ENCODE assay signal across 8 mouse cellular contexts in the genomic region with DNA sequence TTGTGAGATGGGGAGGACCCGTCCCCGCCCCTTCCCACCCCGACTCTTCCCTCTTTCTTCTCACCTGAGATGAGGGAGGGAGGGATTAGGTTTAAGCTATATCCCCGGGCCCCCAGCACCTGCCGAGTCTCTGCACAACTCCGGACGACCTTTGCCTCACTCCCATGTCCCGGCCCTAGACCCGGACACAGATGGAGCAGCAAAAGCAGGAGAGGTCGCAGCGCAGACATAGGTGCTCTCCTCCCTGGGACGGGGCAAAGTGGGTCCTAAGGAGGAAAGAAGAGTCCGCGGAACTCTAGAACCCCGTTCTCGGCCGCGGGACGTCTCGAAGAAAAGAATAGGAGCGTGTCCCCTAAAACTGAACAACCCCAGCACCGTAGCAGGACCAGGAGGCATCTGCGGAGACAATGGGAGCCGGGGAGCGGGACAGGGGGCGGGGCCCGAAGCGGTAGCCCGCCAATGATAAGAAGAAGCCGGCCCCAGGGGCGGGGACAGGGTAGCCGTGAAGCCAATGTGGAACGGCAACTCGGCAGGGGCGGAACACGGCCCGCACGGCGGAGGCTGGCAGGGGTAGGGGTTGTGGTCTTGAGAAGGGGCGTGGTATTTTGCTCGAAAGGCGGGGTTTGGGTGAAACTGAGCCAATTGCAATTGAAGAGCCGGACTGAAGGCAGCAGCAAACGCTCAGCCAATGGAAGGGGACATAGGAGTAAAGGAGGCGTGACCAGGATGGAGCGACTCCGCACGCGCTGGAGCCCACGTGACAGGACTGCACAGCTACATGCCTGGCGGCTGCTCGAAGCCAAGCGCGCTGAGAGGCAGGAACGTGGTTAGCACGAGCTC. TPM values are rescaled to one million over a fixed set of nuclear protein-coding genes. Genes with fewer than 3 reads are reported as not detected.
DNase-seq lines count a peak whose midpoint lies in the region; ATAC-seq and TF ChIP-seq lines count a peak whose summit lies in the region.

A gene (minus strand): TSS at position 374 of the 840 bp plus-strand sequence.
A gene (minus strand): TSS at position 421 of the 840 bp plus-strand sequence.
A gene (plus strand): TSS at position 656 of the 840 bp plus-strand sequence.

- H3K4me2 ChIP-seq in forebrain, embryonic 12.5 days, result peak within 1 kb of the TSS; percentile 75
- peak within 1 kb of the TSS; percentile 95 for H3K4me2 ChIP-seq in heart, embryonic 16.5 days (ENCODE audit: low read depth, low read length)
- peak within 1 kb of the TSS; percentile 72 for H3K4me2 ChIP-seq in liver, embryonic 16.5 days (ENCODE audit: low read depth, low read length)
- H3K4me2 ChIP-seq in neural tube, embryonic 11.5 days (ENCODE audit: low read depth), result peak within 1 kb of the TSS; percentile 54
- H3K4me2 ChIP-seq in stomach, embryonic 15.5 days, result peak within 1 kb of the TSS; percentile 88

- H3K9ac ChIP-seq in forebrain, embryonic 12.5 days, result peak within 1 kb of the TSS; percentile 90
- H3K9ac ChIP-seq in heart, embryonic 16.5 days (ENCODE audit: low read length), result peak within 1 kb of the TSS; percentile 75
- peak within 1 kb of the TSS; percentile 49 for H3K9ac ChIP-seq in liver, embryonic 16.5 days (ENCODE audit: low read depth, low read length)
- H3K9ac ChIP-seq in neural tube, embryonic 11.5 days (ENCODE audit: low read length), result peak within 1 kb of the TSS; percentile 77
- peak within 1 kb of the TSS; percentile 50 for H3K9ac ChIP-seq in stomach, embryonic 15.5 days

- no peaks in the 10 kb centered on the region for H3K9me3 ChIP-seq in E14TG2a.4 (ENCODE audit: low read length)
- H3K9me3 ChIP-seq in forebrain, embryonic 12.5 days, result no peaks in the 10 kb centered on the region
- peaks cover 10% of the 10 kb centered on the region for H3K9me3 ChIP-seq in heart, embryonic 16.5 days (replicated peaks; ENCODE audit: control insufficient read depth, low read length)
- H3K9me3 ChIP-seq in liver, embryonic 16.5 days (replicated peaks; ENCODE audit: control insufficient read depth, low read length), result peaks cover 3% of the 10 kb centered on the region; the same call in 1 of the 2 replicates
- no peaks in the 10 kb centered on the region for H3K9me3 ChIP-seq in neural tube, embryonic 11.5 days (ENCODE audit: control insufficient read depth, low read length)
- no peaks in the 10 kb centered on the region for H3K9me3 ChIP-seq in stomach, embryonic 15.5 days

- under 1% methylated on average over 56 of the region's 56 CpGs for WGBS in forebrain, embryonic 12.5 days
- 1% methylated on average over 56 of the region's 56 CpGs for WGBS in heart, embryonic 16.5 days
- under 1% methylated on average over 56 of the region's 56 CpGs for WGBS in liver, embryonic 16.5 days (ENCODE audit: insufficient replicate concordance)
- WGBS in neural tube, embryonic 11.5 days, result under 1% methylated on average over 52 of the region's 56 CpGs
- WGBS in stomach, embryonic 15.5 days, result under 1% methylated on average over 56 of the region's 56 CpGs

- peaks cover 37% of the 10 kb centered on the region for H3K27me3 ChIP-seq in E14TG2a.4 (ENCODE audit: insufficient read depth, low read length)
- H3K27me3 ChIP-seq in forebrain, embryonic 12.5 days, result peaks cover 11% of the 10 kb centered on the region; the same call in 1 of the 2 replicates
- no peaks in the 10 kb centered on the region; the same call in 1 of the 2 replicates for H3K27me3 ChIP-seq in heart, embryonic 16.5 days (ENCODE audit: control insufficient read depth, insufficient read depth, low read length)
- peaks cover 8% of the 10 kb centered on the region for H3K27me3 ChIP-seq in liver, embryonic 16.5 days (ENCODE audit: control insufficient read depth, insufficient read depth, low read depth, low read length)
- no peaks in the 10 kb centered on the region for H3K27me3 ChIP-seq in neural tube, embryonic 11.5 days (ENCODE audit: control insufficient read depth, insufficient read depth, low read length)
- no peaks in the 10 kb centered on the region for H3K27me3 ChIP-seq in stomach, embryonic 15.5 days (replicated peaks)

- peak; percentile 86 for DNase-seq in c-Kit-positive CD71-positive TER-119-positive erythroid progenitor cells, embryonic 14.5 days (ENCODE audit: low spot score)
- DNase-seq in kidney, postnatal 14 days, result peak; percentile 91
- DNase-seq in neural tube, embryonic 11.5 days (ENCODE audit: low spot score), result peak; percentile 99

- peak within 1 kb of the TSS; percentile 88 for H3K4me3 ChIP-seq in E14TG2a.4 (replicated peaks; ENCODE audit: low read length)
- peak within 1 kb of the TSS; percentile 74 for H3K4me3 ChIP-seq in forebrain, embryonic 12.5 days (replicated peaks)
- peak within 1 kb of the TSS; percentile 65 for H3K4me3 ChIP-seq in heart, embryonic 16.5 days (ENCODE audit: low read length)
- H3K4me3 ChIP-seq in liver, embryonic 16.5 days (ENCODE audit: low read depth, low read length), result peak within 1 kb of the TSS; percentile 57
- H3K4me3 ChIP-seq in neural tube, embryonic 11.5 days (ENCODE audit: low read depth, low read length), result peak within 1 kb of the TSS; percentile 67
- H3K4me3 ChIP-seq in stomach, embryonic 15.5 days (replicated peaks), result peak within 1 kb of the TSS; percentile 69

- peaks cover 53% of the 10 kb centered on the region for H3K4me1 ChIP-seq in E14TG2a.4 (replicated peaks; ENCODE audit: low read depth, low read length)
- peaks cover 43% of the 10 kb centered on the region for H3K4me1 ChIP-seq in forebrain, embryonic 12.5 days
- H3K4me1 ChIP-seq in heart, embryonic 16.5 days (ENCODE audit: control insufficient read depth, insufficient read depth, low read length), result peaks cover 7% of the 10 kb centered on the region
- H3K4me1 ChIP-seq in liver, embryonic 16.5 days (ENCODE audit: control insufficient read depth, low read depth, low read length), result peaks cover 9% of the 10 kb centered on the region
- H3K4me1 ChIP-seq in neural tube, embryonic 11.5 days (ENCODE audit: control insufficient read depth, insufficient read depth, low read length), result peaks cover 35% of the 10 kb centered on the region
- peaks cover 19% of the 10 kb centered on the region for H3K4me1 ChIP-seq in stomach, embryonic 15.5 days

- peaks cover 60% of the 10 kb centered on the region for H3K36me3 ChIP-seq in E14TG2a.4 (ENCODE audit: insufficient read depth, low read length)
- H3K36me3 ChIP-seq in forebrain, embryonic 12.5 days (replicated peaks), result peaks cover 33% of the 10 kb centered on the region
- no peaks in the 10 kb centered on the region for H3K36me3 ChIP-seq in heart, embryonic 16.5 days (ENCODE audit: control insufficient read depth, insufficient read depth)
- no peaks in the 10 kb centered on the region for H3K36me3 ChIP-seq in liver, embryonic 16.5 days (ENCODE audit: control insufficient read depth, insufficient read depth)
- H3K36me3 ChIP-seq in neural tube, embryonic 11.5 days (ENCODE audit: control insufficient read depth, insufficient read depth, low read length), result peaks cover 4% of the 10 kb centered on the region
- H3K36me3 ChIP-seq in stomach, embryonic 15.5 days, result no peaks in the 10 kb centered on the region; the same call in 1 of the 2 replicates

- ATAC-seq in forebrain, embryonic 12.5 days (ENCODE audit: low FRiP score), result peak; percentile 99
- peak; percentile 98 for ATAC-seq in heart, embryonic 16.5 days (replicated peaks; ENCODE audit: extremely low read depth, insufficient read depth, low FRiP score)
- ATAC-seq in liver, embryonic 16.5 days (ENCODE audit: low read depth), result peak; percentile 97
- ATAC-seq in neural tube, embryonic 11.5 days (ENCODE audit: insufficient read depth, low FRiP score, low TSS enrichment), result peak; percentile 98
- ATAC-seq in stomach, embryonic 15.5 days (ENCODE audit: insufficient read depth, low FRiP score, low read depth), result peak; percentile 98

- H3K27ac ChIP-seq in forebrain, embryonic 12.5 days, result peak within 1 kb of the TSS; percentile 80
- peak within 1 kb of the TSS; percentile 9; the same call in 1 of the 2 replicates for H3K27ac ChIP-seq in heart, embryonic 16.5 days (ENCODE audit: low read length)
- H3K27ac ChIP-seq in liver, embryonic 16.5 days (ENCODE audit: low read length), result no peak within 1 kb of the TSS
- peak within 1 kb of the TSS; percentile 63; the same call in 1 of the 2 replicates for H3K27ac ChIP-seq in neural tube, embryonic 11.5 days (ENCODE audit: low read depth, low read length)
- 0 out of 2 replicates have a peak within 1 kb of the TSS, but pooled peaks have one; percentile 35 for H3K27ac ChIP-seq in stomach, embryonic 15.5 days

- no peak for TF ChIP-seq CTCF in E14TG2a.4 (conservative IDR thresholded peaks at IDR 0.05; ENCODE audit: low read length)

RNA-seq across cellular contexts. Expression of the first gene that starts in this region (rescaled TPM):
- polyA plus RNA-seq in forebrain, embryonic 12.5 days (2016; fragmentation: Nextera tagmentation; extraction: Ambion mirVana), result 0.10 and 0.19 TPM in 2 replicates
- 0.09 and 0.10 TPM in 2 replicates for polyA plus RNA-seq in heart, embryonic 16.5 days (2015; fragmentation: Nextera tagmentation; extraction: Ambion mirVana)
- polyA plus RNA-seq in liver, embryonic 16.5 days (2015; fragmentation: Nextera tagmentation; extraction: Ambion mirVana), result not detected in 2 replicates
- not detected in 2 replicates for polyA plus RNA-seq in neural tube, embryonic 11.5 days (2014; fragmentation: Nextera tagmentation; extraction: Ambion mirVana)
- 0.13 and 0.17 TPM in 2 replicates for polyA plus RNA-seq in stomach, embryonic 15.5 days (2015; fragmentation: Nextera tagmentation; extraction: Ambion mirVana)

RNA-seq across cellular contexts. Expression of the second gene that starts in this region (rescaled TPM):
- polyA plus RNA-seq in forebrain, embryonic 12.5 days (2016; fragmentation: Nextera tagmentation; extraction: Ambion mirVana), result 121 and 140 TPM in 2 replicates
- 5.7 and 7.7 TPM in 2 replicates for polyA plus RNA-seq in heart, embryonic 16.5 days (2015; fragmentation: Nextera tagmentation; extraction: Ambion mirVana)
- 0.51 and 0.74 TPM in 2 replicates for polyA plus RNA-seq in liver, embryonic 16.5 days (2015; fragmentation: Nextera tagmentation; extraction: Ambion mirVana)
- 19.3 and 22.1 TPM in 2 replicates for polyA plus RNA-seq in neural tube, embryonic 11.5 days (2014; fragmentation: Nextera tagmentation; extraction: Ambion mirVana)
- polyA plus RNA-seq in stomach, embryonic 15.5 days (2015; fragmentation: Nextera tagmentation; extraction: Ambion mirVana), result 14.3 and 19.8 TPM in 2 replicates

RNA-seq across cellular contexts. Expression of the third gene that starts in this region (rescaled TPM):
- polyA plus RNA-seq in forebrain, embryonic 12.5 days (2016; fragmentation: Nextera tagmentation; extraction: Ambion mirVana), result 4.3 and 5.2 TPM in 2 replicates
- polyA plus RNA-seq in heart, embryonic 16.5 days (2015; fragmentation: Nextera tagmentation; extraction: Ambion mirVana), result 2.0 and 2.2 TPM in 2 replicates
- 1.2 and 1.5 TPM in 2 replicates for polyA plus RNA-seq in liver, embryonic 16.5 days (2015; fragmentation: Nextera tagmentation; extraction: Ambion mirVana)
- polyA plus RNA-seq in neural tube, embryonic 11.5 days (2014; fragmentation: Nextera tagmentation; extraction: Ambion mirVana), result 2.7 and 3.2 TPM in 2 replicates
- polyA plus RNA-seq in stomach, embryonic 15.5 days (2015; fragmentation: Nextera tagmentation; extraction: Ambion mirVana), result 3.2 and 3.7 TPM in 2 replicates
